In the genomic region with DNA sequence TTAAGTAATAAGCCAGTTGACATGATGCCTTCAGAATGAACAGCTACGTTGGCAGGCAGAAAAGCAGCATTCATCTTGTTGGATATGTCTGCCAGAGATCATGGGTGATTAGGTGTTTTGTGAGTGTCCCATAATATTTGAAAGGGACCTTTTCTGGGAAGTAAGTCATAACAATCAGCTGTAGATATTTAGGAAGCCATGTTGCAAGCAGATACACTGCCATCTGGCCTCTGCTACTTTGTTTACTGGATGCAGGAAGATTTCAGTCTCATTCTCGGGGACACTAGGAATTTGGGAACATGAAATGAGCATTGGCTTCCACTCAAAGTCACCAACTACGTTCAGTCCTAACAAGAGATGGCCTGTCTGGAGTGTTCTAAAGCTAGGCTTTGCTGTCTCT, we compare ENCODE assay signal across 24 mouse cellular contexts. TPM values are rescaled to one million over a fixed set of nuclear protein-coding genes. Genes with fewer than 3 reads are reported as not detected.
DNase-seq lines count a peak whose midpoint lies in the region; ATAC-seq and TF ChIP-seq lines count a peak whose summit lies in the region.
"Had no signal": no experiment of that assay in that cellular context is flagged by ENCODE, and none has a peak within 500 bp of the region (broad histone marks: within the 10 kb centered on the region; RNA-seq: fewer than 3 reads in every experiment).

No protein-coding gene starts in this region.

- no peaks in the 10 kb centered on the region for H3K36me3 ChIP-seq in lung, embryonic 16.5 days (ENCODE audit: control insufficient read depth, insufficient read depth, low read length)
- H3K36me3 ChIP-seq: embryonic facial prominence, embryonic 10.5 days; embryonic facial prominence, embryonic 12.5 days; forebrain, embryonic 15.5 days; G1E had no signal

- H3K27me3 ChIP-seq in lung, embryonic 16.5 days (ENCODE audit: control insufficient read depth, insufficient read depth, low read depth, low read length) = no peaks in the 10 kb centered on the region
- H3K27me3 ChIP-seq: CH12.LX; embryonic facial prominence, embryonic 12.5 days; forebrain, embryonic 13.5 days; forebrain, embryonic 15.5 days; Patski had no signal

- no peak overlapping the region for H3K4me2 ChIP-seq in lung, embryonic 16.5 days (ENCODE audit: low read depth, low read length)
- H3K4me2 ChIP-seq: embryonic facial prominence, embryonic 12.5 days; forebrain, embryonic 13.5 days; forebrain, embryonic 15.5 days had no signal

- H3K4me1 ChIP-seq in lung, embryonic 16.5 days (replicated peaks; ENCODE audit: control insufficient read depth, insufficient read depth, low read length) = no peaks in the 10 kb centered on the region
- H3K4me1 ChIP-seq: embryonic facial prominence, embryonic 12.5 days had no signal

- DNase-seq in gastrocnemius, adult 2 months = no peak
- no peak for DNase-seq in gastrocnemius, adult 8-10 months (ENCODE audit: low spot score in 2 of 2)
- no peak for DNase-seq in lung, postnatal 36 days
- DNase-seq in lung, postnatal 10 days = peak; percentile 9
- DNase-seq in lung, adult 18-20 months = no peak
- DNase-seq: adrenal gland, adult 8-10 months; adrenal gland, postnatal 14 days; adrenal gland, postnatal 36 days; B cell, adult 2 months; cerebellum, adult 11-12 months; cerebellum, adult 2 months; cerebellum, adult 9-10 months; cerebellum, postnatal 10 days; cerebellum, postnatal 25 days had no signal

- no peak for TF ChIP-seq CTCF in gastrocnemius, adult 2 months (IDR thresholded peaks at IDR 0.05)

- H3K9me3 ChIP-seq in lung, embryonic 16.5 days (ENCODE audit: control insufficient read depth, low read length) = no peaks in the 10 kb centered on the region
- H3K9me3 ChIP-seq: embryonic facial prominence, embryonic 10.5 days; embryonic facial prominence, embryonic 12.5 days; forebrain, embryonic 13.5 days; forebrain, embryonic 15.5 days; G1E had no signal

- peak overlapping the region; percentile 31; the same call in 1 of the 2 replicates for H3K27ac ChIP-seq in gastrocnemius, adult 2 months
- H3K27ac ChIP-seq in lung, embryonic 16.5 days (ENCODE audit: low read length) = no peak overlapping the region
- H3K27ac ChIP-seq: embryonic facial prominence, embryonic 10.5 days; embryonic facial prominence, embryonic 12.5 days; forebrain, embryonic 13.5 days; forebrain, embryonic 15.5 days had no signal

- no peak overlapping the region for H3K4me3 ChIP-seq in gastrocnemius, adult 2 months
- H3K4me3 ChIP-seq in lung, embryonic 16.5 days (ENCODE audit: low read length) = no peak overlapping the region
- H3K4me3 ChIP-seq: embryonic facial prominence, embryonic 10.5 days; embryonic facial prominence, embryonic 12.5 days; forebrain, embryonic 13.5 days; forebrain, embryonic 15.5 days had no signal

- WGBS in lung, embryonic 16.5 days = 47% methylated on average over 3 of the region's 3 CpGs

- no peak overlapping the region for H3K9ac ChIP-seq in lung, embryonic 16.5 days (ENCODE audit: low read length)
- H3K9ac ChIP-seq: embryonic facial prominence, embryonic 12.5 days; forebrain, embryonic 13.5 days; forebrain, embryonic 15.5 days had no signal

- intact Hi-C loops in gastrocnemius, adult 2 months (cut with DNase I) = no loop called here

- peak; percentile 31 for ATAC-seq in lung, embryonic 16.5 days (ENCODE audit: low read depth)
- ATAC-seq: activated CD4-positive, CD25-positive, alpha-beta regulatory T cell, adult 4 months; CD4-positive, CD25-positive, alpha-beta regulatory T cell, adult 4 months; forebrain, embryonic 13.5 days; forebrain, embryonic 15.5 days; Patski had no signal

RNA-seq across cellular contexts. Expression of a gene that starts 54.1 kb away (rescaled TPM):
- total RNA-seq in gastrocnemius, adult 2 months (2021) = 100 to 1,000 TPM in 1 of 2 experiments, 10 to 100 TPM in 1; 99.2 to 114 TPM
- 100 to 1,000 TPM; 116 to 150 (median 135) TPM for total RNA-seq in gastrocnemius, adult 8-10 months (2022)
- 11.0 and 11.3 TPM in 2 replicates for polyA plus RNA-seq in lung, embryonic 16.5 days (2015; fragmentation: Nextera tagmentation; extraction: Ambion mirVana)
- polyA plus RNA-seq: G1E had no signal
